Mouse (Mus musculus) kidney, adult 2 months (tissue): ENCODE measurements around the gene Hoxc5.

Source experiments
- CTCF ChIP-seq: fragments of 200-500 bp; conservative IDR thresholded peaks from 2 replicates; pipeline ENCODE4 v1.5.1; 2011; ENCODE audit warnings: low read depth, mild to moderate bottlenecking, control low read depth, low read length, moderate library complexity, mixed read lengths; ENCODE audit not compliant: insufficient read depth, insufficient read length
- POLR2A ChIP-seq: fragments of 200-500 bp; IDR thresholded peaks from one replicate; pipeline ENCODE4 v1.6.1; 2011; ENCODE audit warnings: low read depth, low read length, control low read depth

DNA sequence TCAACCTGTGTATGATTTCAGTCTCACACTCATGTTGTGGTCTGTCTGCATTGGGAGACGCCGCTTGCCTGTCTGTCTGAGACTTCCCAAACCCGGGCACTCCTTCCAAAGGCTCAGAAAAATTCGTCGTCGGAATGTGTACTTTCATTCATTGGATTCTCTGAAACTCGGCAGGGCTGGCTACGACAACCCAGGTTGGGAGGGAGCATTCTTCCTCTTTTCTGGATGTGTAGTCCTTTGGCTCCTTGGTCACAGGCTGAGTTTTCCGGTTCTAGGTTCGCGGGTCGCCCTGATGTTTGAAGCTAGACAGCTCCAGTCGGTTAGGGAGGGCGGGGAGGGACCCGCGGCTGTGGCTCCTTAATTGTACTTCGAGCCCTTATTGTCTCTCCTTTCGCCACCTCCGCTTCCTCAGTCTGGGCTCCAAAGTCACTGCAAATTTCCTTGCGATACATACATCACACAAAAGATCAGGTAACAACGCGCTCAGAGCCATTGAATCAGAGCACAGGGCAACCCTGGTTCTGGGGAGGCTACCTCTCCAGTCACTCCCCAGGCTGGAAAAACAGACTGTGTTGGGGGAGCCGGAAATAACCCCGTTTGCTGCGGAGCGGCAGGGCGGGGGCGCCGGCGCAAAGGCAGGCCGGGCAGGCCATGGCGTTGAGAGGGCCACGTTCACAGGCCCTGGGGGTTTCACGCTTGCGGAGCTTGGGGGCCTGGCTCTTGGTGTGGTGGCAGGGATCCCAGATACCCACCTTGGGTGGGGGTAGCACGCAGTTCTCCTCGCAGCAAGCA is 9.6 kb downstream of the Hoxc5 start:
- TF ChIP-seq POLR2A (no peak), CTCF (no peak)
